Mouse (Mus musculus) CH12.LX (cell line): ENCODE measurements at regions not wholly inside any gene's neighbourhood (a gene's known extent, or its start where the extent isn't known, plus 50 kb on each side); places are given as distances from the start of the nearest gene placed in this dataset.
A peak's percentile ranks its signal among the peaks of the same experiment; 100 is the strongest.

Source experiments
- DNase-seq: peaks from one replicate; pipeline ENCODE4 v3.0.0-alpha.2; 2013; ENCODE audit errors: extremely low read depth
- H3K27ac ChIP-seq: 2 replicates; pipeline ENCODE4 v1.5.1; 2012; ENCODE audit warnings: low read depth, mild to moderate bottlenecking, control low read depth, moderate library complexity; ENCODE audit not compliant: insufficient read depth
- H3K27me3 ChIP-seq: replicated peaks from 2 replicates; pipeline ENCODE3; 2012; ENCODE audit warnings: inconsistent platforms
- H3K36me3 ChIP-seq, 2 experiments: replicated peaks in 1 of 2; 2 replicates each; pipeline versions ENCODE3 to v1.6.1; 2012; ENCODE audit warnings: inconsistent platforms in 1 of 2, low read length in 1 of 2, mild to moderate bottlenecking in 1 of 2, mixed read lengths in 1 of 2, moderate library complexity in 1 of 2; ENCODE audit not compliant: control insufficient read depth in 1 of 2, insufficient read depth in 1 of 2
- H3K4me1 ChIP-seq, 2 experiments: 2 replicates each; pipeline ENCODE4 v1.6.1; 2012; ENCODE audit warnings: inconsistent platforms in 1 of 2, moderate library complexity in 1 of 2; ENCODE audit not compliant: insufficient read depth in 2 of 2, control insufficient read depth in 1 of 2
- H3K4me2 ChIP-seq: 2 replicates; pipeline ENCODE4 v1.6.1; 2012; ENCODE audit warnings: low read depth, mild to moderate bottlenecking, control low read depth; ENCODE audit not compliant: poor library complexity, insufficient read depth, severe bottlenecking
- H3K4me3 ChIP-seq, 3 experiments: fragments of 150-350 bp in 1 of 3; sonication (generic) in 1 of 3; replicated peaks in 1 of 3; 2 replicates each; pipeline versions ENCODE3 to v1.5.1; 2011 to 2012; ENCODE audit warnings: low read depth in 2 of 3, low read length in 2 of 3, mild to moderate bottlenecking in 2 of 3, moderate library complexity in 2 of 3, control low read depth in 1 of 3, improper control_type of control experiment in 1 of 3, inconsistent platforms in 1 of 3, mixed read lengths in 1 of 3; ENCODE audit not compliant: poor library complexity in 1 of 3
- H3K79me2 ChIP-seq: replicated peaks from 2 replicates; pipeline ENCODE4 v1.6.1; 2012; ENCODE audit warnings: mild to moderate bottlenecking, moderate library complexity; ENCODE audit not compliant: control insufficient read depth, poor library complexity, insufficient read depth, severe bottlenecking; ENCODE audit errors: extremely low read depth
- H3K9ac ChIP-seq: 2 replicates; pipeline ENCODE4 v1.6.1; 2012; ENCODE audit warnings: low read depth, mild to moderate bottlenecking, control low read depth, moderate library complexity; ENCODE audit not compliant: insufficient read depth
- H3K9me3 ChIP-seq: replicated peaks from 2 replicates; pipeline ENCODE3; 2012; ENCODE audit warnings: low read length, inconsistent platforms, mixed read lengths
- BHLHE40 ChIP-seq: IDR thresholded peaks from 2 replicates; pipeline ENCODE4 v1.6.1; 2011; ENCODE audit warnings: mild to moderate bottlenecking, low read depth, low read length, improper control_type of control experiment
- CHD1 ChIP-seq: IDR thresholded peaks from 2 replicates; pipeline ENCODE4 v1.6.1; 2012; ENCODE audit warnings: low read depth, low read length, improper control_type of control experiment, inconsistent platforms
- CTCF ChIP-seq, 2 experiments: IDR thresholded peaks in 1 of 2; conservative IDR thresholded peaks in 1 of 2; 2 replicates each; pipeline ENCODE4 v1.5.1; 2011 to 2012; ENCODE audit warnings: low read depth in 2 of 2, low read length in 2 of 2, improper control_type of control experiment in 1 of 2, inconsistent platforms in 1 of 2, mild to moderate bottlenecking in 1 of 2, moderate library complexity in 1 of 2
- E2F4 ChIP-seq: IDR thresholded peaks from 2 replicates; pipeline ENCODE4 v1.6.1; 2011; ENCODE audit warnings: low read depth, low read length, improper control_type of control experiment; ENCODE audit not compliant: insufficient replicate concordance
- ELF1 ChIP-seq: IDR thresholded peaks from 2 replicates; pipeline ENCODE4 v1.6.1; 2014; ENCODE audit warnings: low read depth, mild to moderate bottlenecking, inconsistent platforms, low read length, improper control_type of control experiment
- GABPA ChIP-seq: IDR thresholded peaks from 2 replicates; pipeline ENCODE4 v1.6.1; 2012; ENCODE audit warnings: low read depth, low read length, improper control_type of control experiment, inconsistent platforms; ENCODE audit not compliant: insufficient replicate concordance
- HCFC1 ChIP-seq: IDR thresholded peaks from 2 replicates; pipeline ENCODE4 v1.6.1; 2012; ENCODE audit warnings: low read depth, mild to moderate bottlenecking, inconsistent platforms, low read length, improper control_type of control experiment
- IRF4 ChIP-seq: IDR thresholded peaks from 2 replicates; pipeline ENCODE4 v1.6.1; 2014; ENCODE audit warnings: low read depth, mild to moderate bottlenecking, inconsistent platforms, low read length, improper control_type of control experiment
- JUND ChIP-seq: conservative IDR thresholded peaks from 2 replicates; pipeline ENCODE4 v1.6.1; 2011; ENCODE audit warnings: low read depth, low read length, improper control_type of control experiment
- KAT2A ChIP-seq: IDR thresholded peaks from 2 replicates; pipeline ENCODE4 v1.6.1; 2012; ENCODE audit warnings: low read length, improper control_type of control experiment, inconsistent platforms; ENCODE audit not compliant: insufficient replicate concordance
- MAFK ChIP-seq: IDR thresholded peaks from 2 replicates; pipeline ENCODE4 v1.6.1; 2011; ENCODE audit warnings: low read length, improper control_type of control experiment; ENCODE audit not compliant: insufficient replicate concordance
- MAX ChIP-seq: IDR thresholded peaks from 2 replicates; pipeline ENCODE4 v1.6.1; 2011; ENCODE audit warnings: low read length, improper control_type of control experiment
- MAZ ChIP-seq: IDR thresholded peaks from 2 replicates; pipeline ENCODE4 v1.6.1; 2012; ENCODE audit warnings: low read depth, mild to moderate bottlenecking, inconsistent platforms, low read length, improper control_type of control experiment, moderate library complexity
- MEF2A ChIP-seq: IDR thresholded peaks from 2 replicates; pipeline ENCODE4 v1.6.1; 2014; ENCODE audit warnings: low read depth, mild to moderate bottlenecking, inconsistent platforms, low read length, improper control_type of control experiment, borderline replicate concordance
- MYC ChIP-seq: IDR thresholded peaks from 2 replicates; pipeline ENCODE4 v1.6.1; 2011; ENCODE audit warnings: low read depth, mild to moderate bottlenecking, improper control_type of control experiment, low read length
- NRF1 ChIP-seq: IDR thresholded peaks from 2 replicates; pipeline ENCODE4 v1.6.1; 2014; ENCODE audit warnings: low read depth, mild to moderate bottlenecking, inconsistent platforms, low read length, improper control_type of control experiment, moderate library complexity
- POLR2A ChIP-seq: IDR thresholded peaks from 2 replicates; pipeline ENCODE4 v1.6.1; 2011; ENCODE audit warnings: low read depth, mild to moderate bottlenecking, improper control_type of control experiment, low read length
- POLR2AphosphoS2 ChIP-seq: IDR thresholded peaks from 2 replicates; pipeline ENCODE4 v1.6.1; 2011; ENCODE audit warnings: low read depth, low read length, improper control_type of control experiment
- RAD21 ChIP-seq: IDR thresholded peaks from 2 replicates; pipeline ENCODE4 v1.6.1; 2011; ENCODE audit warnings: low read depth, mild to moderate bottlenecking, low read length, improper control_type of control experiment, moderate library complexity
- RCOR1 ChIP-seq: conservative IDR thresholded peaks from 2 replicates; pipeline ENCODE4 v1.6.1; 2012; ENCODE audit warnings: low read depth, mild to moderate bottlenecking, inconsistent platforms, low read length, improper control_type of control experiment
- SMC3 ChIP-seq: IDR thresholded peaks from 2 replicates; pipeline ENCODE4 v1.6.1; 2011; ENCODE audit warnings: low read depth, low read length, improper control_type of control experiment
- UBTF ChIP-seq: IDR thresholded peaks from 2 replicates; pipeline ENCODE4 v1.6.1; 2012; ENCODE audit warnings: low read depth, mild to moderate bottlenecking, inconsistent platforms, low read length, improper control_type of control experiment, moderate library complexity
- USF2 ChIP-seq: conservative IDR thresholded peaks from 2 replicates; pipeline ENCODE4 v1.6.1; 2011; ENCODE audit warnings: low read depth, low read length, improper control_type of control experiment
- ZC3H11A ChIP-seq: IDR thresholded peaks from 2 replicates; pipeline ENCODE4 v1.6.1; 2012; ENCODE audit warnings: low read depth, mild to moderate bottlenecking, inconsistent platforms, low read length, improper control_type of control experiment
- ZMIZ1 ChIP-seq: IDR thresholded peaks from 2 replicates; pipeline ENCODE4 v1.6.1; 2012; ENCODE audit warnings: low read depth, mild to moderate bottlenecking, inconsistent platforms, low read length, improper control_type of control experiment
- dilution Hi-C: fragments of 300-500 bp; cut with MboI; formaldehyde crosslinking; loops from 2 replicates; pipeline ENCODE4 v1.14.3; 2020; ENCODE audit warnings: low sequenced_read_pairs; ENCODE audit not compliant: extremely low pct_unique_long_range_greater_than_20kb, extremely low pct_ligation_motif_present
- in situ Hi-C: fragments of 300-500 bp; cut with MboI; formaldehyde crosslinking; loops from 3 replicates; pipeline ENCODE4 v1.14.3; 2019; ENCODE audit warnings: low sequenced_read_pairs, low pct_ligation_motif_present, low pct_unique_long_range_greater_than_20kb, mixed read lengths

DNA sequence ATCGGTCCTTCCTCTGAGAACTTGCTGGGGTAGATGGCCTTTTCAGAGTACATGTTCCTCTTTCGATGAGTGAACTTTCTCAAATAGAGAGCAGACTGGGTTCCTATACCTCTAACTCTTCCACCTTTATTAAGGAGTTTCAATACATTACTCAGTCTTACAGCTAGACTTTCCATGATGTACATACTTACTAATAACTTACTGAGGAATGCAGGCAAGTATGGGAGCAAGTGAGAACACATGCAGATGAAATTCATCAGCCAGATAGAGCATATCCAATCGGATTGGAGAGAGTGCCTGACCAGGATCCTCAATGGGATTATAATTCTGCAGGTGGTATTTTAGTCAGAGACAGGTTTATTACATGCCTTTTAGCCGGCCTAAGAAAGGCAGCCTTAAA lies 292.2 kb upstream of the Large1 start:
- Histone ChIP-seq H3K4me2 (no peak overlapping the region), H3K36me3 (no peaks in the 10 kb centered on the region), H3K9ac (no peak overlapping the region), H3K4me1 (no peaks in the 10 kb centered on the region), H3K79me2 (no peaks in the 10 kb centered on the region), H3K27ac (no peak overlapping the region), H3K9me3 (peaks cover 48% of the 10 kb centered on the region), H3K4me3 (no peak overlapping the region), H3K27me3 (no peaks in the 10 kb centered on the region)
- dilution Hi-C loops (no loop called here), in situ Hi-C loops (no loop called here)
- TF ChIP-seq KAT2A (no peak), IRF4 (no peak), CHD1 (no peak), USF2 (no peak), MAZ (no peak), CTCF (conservative IDR thresholded peaks at IDR 0.05 in 1 of 2, IDR thresholded peaks at IDR 0.05 in 1 of 2; ENCODE audit: low read depth in 2 of 2, low read length in 2 of 2) (no peak), HCFC1 (no peak), RAD21 (no peak), E2F4 (no peak), BHLHE40 (no peak), ZC3H11A (no peak)
- DNase-seq: no peak

DNA sequence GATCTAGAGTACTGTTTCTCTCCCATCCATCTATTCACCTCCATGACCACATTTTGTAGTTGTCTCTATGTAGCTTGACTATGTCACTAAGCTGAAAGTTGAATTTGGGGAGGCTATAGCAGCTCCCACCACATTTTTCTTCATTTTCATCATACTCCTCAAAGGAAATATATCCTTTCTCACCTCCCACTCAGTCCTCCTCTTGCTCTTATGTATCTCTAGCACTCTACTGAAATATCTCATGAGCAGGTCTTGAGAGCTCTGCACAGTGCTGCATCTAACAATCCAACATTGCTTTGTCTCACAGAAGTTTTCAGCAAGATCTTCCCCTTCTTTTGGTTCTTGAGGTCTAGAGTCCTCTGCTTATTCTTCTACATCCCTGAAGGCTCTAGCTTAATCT lies 273.5 kb upstream of the Large1 start:
- Histone ChIP-seq H3K79me2 (no peaks in the 10 kb centered on the region), H3K9ac (no peak overlapping the region), H3K4me3 (no peak overlapping the region), H3K4me2 (no peak overlapping the region), H3K9me3 (peaks cover 13% of the 10 kb centered on the region), H3K27me3 (no peaks in the 10 kb centered on the region), H3K36me3 (no peaks in the 10 kb centered on the region), H3K4me1 (no peaks in the 10 kb centered on the region), H3K27ac (no peak overlapping the region)
- DNase-seq: no peak
- no peak for TF ChIP-seq POLR2A
- no peak for TF ChIP-seq MAFK
- TF ChIP-seq MAZ: no peak
- TF ChIP-seq POLR2AphosphoS2: no peak
- no peak for TF ChIP-seq MYC
- no peak for TF ChIP-seq USF2
- dilution Hi-C loops: no loop called here
- in situ Hi-C loops: no loop called here

DNA sequence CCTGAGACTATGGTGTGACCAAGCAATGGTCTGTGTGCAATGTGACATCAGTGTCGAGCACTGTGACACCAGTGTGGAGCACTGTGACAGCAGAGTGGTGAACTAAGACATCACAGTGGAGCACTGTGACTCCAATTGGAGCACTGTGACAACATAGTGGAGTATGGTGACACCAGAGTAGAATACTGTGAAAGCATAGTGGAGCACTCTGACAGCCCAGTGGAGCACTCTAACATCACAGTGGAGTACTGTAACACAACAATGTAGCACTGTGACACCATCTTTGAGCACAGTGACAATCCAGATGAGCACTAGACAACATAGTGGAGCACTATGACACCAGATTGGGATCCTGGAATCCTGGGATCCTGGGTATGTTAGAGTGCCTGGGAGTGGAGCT lies 265.6 kb upstream of the Large1 start:
- Histone ChIP-seq H3K36me3 (no peaks in the 10 kb centered on the region), H3K4me2 (no peak overlapping the region), H3K27me3 (no peaks in the 10 kb centered on the region)
- TF ChIP-seq SMC3 (no peak), POLR2AphosphoS2 (no peak), RCOR1 (no peak), ELF1 (no peak), IRF4 (no peak), UBTF (no peak), JUND (no peak), HCFC1 (no peak), NRF1 (no peak), BHLHE40 (no peak), GABPA (no peak), E2F4 (no peak), ZMIZ1 (no peak), POLR2A (no peak), MAX (no peak), KAT2A (no peak), MAZ (no peak), CHD1 (no peak), MEF2A (no peak)
- TF ChIP-seq, all 38 proteins: peak for 0
- DNase-seq: peak; percentile 19
- dilution Hi-C loops (no loop called here), in situ Hi-C loops (no loop called here)
- Histone ChIP-seq H3K4me3 (no peak overlapping the region), H3K9ac (no peak overlapping the region), H3K79me2 (no peaks in the 10 kb centered on the region), H3K27ac (no peak overlapping the region), H3K4me1 (no peaks in the 10 kb centered on the region), H3K9me3 (peaks cover 23% of the 10 kb centered on the region)
